Mouse (Mus musculus) thymus, adult 2 months (tissue): ENCODE measurements around the gene Zim1.

Experiments used
- CTCF ChIP-seq: fragments of 200-500 bp; IDR thresholded peaks from 2 replicates; pipeline ENCODE4 v1.5.1; 2012; ENCODE audit warnings: mild to moderate bottlenecking, control low read depth, low read length, moderate library complexity, borderline replicate concordance; ENCODE audit not compliant: control insufficient read depth, poor library complexity, insufficient read depth; ENCODE audit errors: extremely low read depth
- POLR2A ChIP-seq: fragments of 200-500 bp; IDR thresholded peaks from 2 replicates; pipeline ENCODE4 v1.6.1; 2012; ENCODE audit warnings: mild to moderate bottlenecking, low read length, control low read depth, moderate library complexity; ENCODE audit not compliant: control insufficient read depth, poor library complexity, insufficient read depth; ENCODE audit errors: extremely low read depth

DNA sequence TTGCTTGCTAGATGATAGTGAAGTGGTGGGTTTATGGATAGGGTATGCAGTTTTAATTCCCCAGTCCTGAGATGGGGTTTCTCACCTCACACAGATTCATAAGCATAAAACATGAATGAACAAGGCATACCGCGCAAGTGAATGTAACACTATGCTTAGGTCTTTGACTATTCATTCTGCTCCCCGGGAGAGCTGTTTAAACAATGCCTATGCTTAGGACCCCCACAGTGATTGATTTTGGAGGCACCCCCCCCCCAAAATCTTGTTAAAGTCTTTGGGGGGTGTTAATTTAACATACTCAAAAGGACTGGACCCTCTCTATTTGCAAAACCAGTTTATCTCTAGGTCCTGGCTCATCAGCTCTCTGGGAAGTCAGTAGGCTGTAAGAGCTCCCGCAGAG lies 35.7 kb upstream of the Zim1 start:
- TF ChIP-seq CTCF (no peak), POLR2A (no peak)
